Mouse (Mus musculus): ENCODE results near the gene Astn2. TPM values are rescaled to one million over a fixed set of nuclear protein-coding genes. Genes with fewer than 3 reads are reported as not detected.

Astn2 gene
- polyA plus RNA-seq, 1 experiment from 2014 or later, result 0.08 TPM

DNA sequence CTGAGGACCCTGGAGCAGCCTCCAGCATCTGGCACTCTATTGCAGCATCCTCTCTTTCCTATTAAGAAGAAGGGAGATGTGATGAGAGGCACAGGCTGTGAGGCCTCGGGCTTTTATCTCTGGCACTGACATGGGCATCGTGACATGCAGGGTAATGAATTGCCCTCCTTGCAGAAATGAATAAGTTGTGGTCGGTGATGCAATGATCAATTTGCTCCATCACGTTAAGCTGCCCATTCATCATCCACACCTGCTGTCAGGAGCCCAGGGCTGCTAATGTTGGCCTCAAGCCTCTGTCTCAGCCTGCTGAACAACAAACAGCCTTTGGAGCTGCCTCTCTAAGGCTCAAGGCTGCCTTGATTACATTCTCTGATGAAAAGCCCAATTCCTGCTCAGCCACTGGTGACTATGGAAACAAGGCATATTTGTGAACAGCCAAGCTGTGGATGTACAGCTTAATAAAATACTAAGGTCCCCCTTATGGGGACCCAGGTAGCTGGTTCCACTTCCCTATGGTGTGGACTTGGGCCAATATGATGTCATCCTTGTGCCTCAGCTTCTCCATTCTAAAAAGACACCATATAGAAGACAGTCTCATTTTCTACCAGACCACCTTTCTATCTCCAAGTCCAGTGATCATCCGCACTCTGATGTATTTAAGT lies 515.9 kb downstream of the Astn2 start:
- H3K9me3 ChIP-seq (ENCODE audit: control insufficient read depth, low read length), result no peaks in the 10 kb centered on the region
- ATAC-seq (ENCODE audit: low read depth), result no peak
- no peak overlapping the region for H3K27ac ChIP-seq (ENCODE audit: low read length)
- no peaks in the 10 kb centered on the region for H3K4me1 ChIP-seq (replicated peaks; ENCODE audit: control insufficient read depth, insufficient read depth, low read length)
- no peaks in the 10 kb centered on the region for H3K27me3 ChIP-seq (ENCODE audit: control insufficient read depth, insufficient read depth, low read depth, low read length)
- no peak overlapping the region for H3K9ac ChIP-seq (ENCODE audit: low read length)
- no peak overlapping the region for H3K4me3 ChIP-seq (ENCODE audit: low read length)
- no peak overlapping the region for H3K4me2 ChIP-seq (ENCODE audit: low read depth, low read length)
- H3K36me3 ChIP-seq (ENCODE audit: control insufficient read depth, insufficient read depth, low read length), result no peaks in the 10 kb centered on the region
- 38% methylated on average over 5 of the region's 5 CpGs for WGBS

GRCm38 (mm10) chr4:65886862-65887261 lies 517.5 kb downstream of the Astn2 start:
- no peak overlapping the region for H3K27ac ChIP-seq (ENCODE audit: low read length)
- no peak for ATAC-seq (ENCODE audit: low read depth)
- no peak overlapping the region for H3K9ac ChIP-seq (ENCODE audit: low read length)
- H3K4me1 ChIP-seq (replicated peaks; ENCODE audit: control insufficient read depth, insufficient read depth, low read length), result no peaks in the 10 kb centered on the region
- H3K4me2 ChIP-seq (ENCODE audit: low read depth, low read length), result no peak overlapping the region
- no peaks in the 10 kb centered on the region for H3K36me3 ChIP-seq (ENCODE audit: control insufficient read depth, insufficient read depth, low read length)
- WGBS, result 35% methylated on average over 1 of the region's 1 CpGs
- no peaks in the 10 kb centered on the region for H3K27me3 ChIP-seq (ENCODE audit: control insufficient read depth, insufficient read depth, low read depth, low read length)
- no peaks in the 10 kb centered on the region for H3K9me3 ChIP-seq (ENCODE audit: control insufficient read depth, low read length)
- no peak overlapping the region for H3K4me3 ChIP-seq (ENCODE audit: low read length)

GRCm38 (mm10) chr4:65885921-65886320 lies 518.5 kb downstream of the Astn2 start:
- Histone ChIP-seq H3K9me3 (ENCODE audit: control insufficient read depth, low read length) (no peaks in the 10 kb centered on the region), H3K9ac (ENCODE audit: low read length) (no peak overlapping the region), H3K27me3 (ENCODE audit: control insufficient read depth, insufficient read depth, low read depth, low read length) (no peaks in the 10 kb centered on the region), H3K4me2 (ENCODE audit: low read depth, low read length) (no peak overlapping the region), H3K4me3 (ENCODE audit: low read length) (no peak overlapping the region), H3K36me3 (ENCODE audit: control insufficient read depth, insufficient read depth, low read length) (no peaks in the 10 kb centered on the region), H3K4me1 (replicated peaks; ENCODE audit: control insufficient read depth, insufficient read depth, low read length) (no peaks in the 10 kb centered on the region), H3K27ac (ENCODE audit: low read length) (no peak overlapping the region)
- ATAC-seq (ENCODE audit: low read depth), result no peak
- WGBS, result 61% methylated on average over 3 of the region's 3 CpGs

DNA sequence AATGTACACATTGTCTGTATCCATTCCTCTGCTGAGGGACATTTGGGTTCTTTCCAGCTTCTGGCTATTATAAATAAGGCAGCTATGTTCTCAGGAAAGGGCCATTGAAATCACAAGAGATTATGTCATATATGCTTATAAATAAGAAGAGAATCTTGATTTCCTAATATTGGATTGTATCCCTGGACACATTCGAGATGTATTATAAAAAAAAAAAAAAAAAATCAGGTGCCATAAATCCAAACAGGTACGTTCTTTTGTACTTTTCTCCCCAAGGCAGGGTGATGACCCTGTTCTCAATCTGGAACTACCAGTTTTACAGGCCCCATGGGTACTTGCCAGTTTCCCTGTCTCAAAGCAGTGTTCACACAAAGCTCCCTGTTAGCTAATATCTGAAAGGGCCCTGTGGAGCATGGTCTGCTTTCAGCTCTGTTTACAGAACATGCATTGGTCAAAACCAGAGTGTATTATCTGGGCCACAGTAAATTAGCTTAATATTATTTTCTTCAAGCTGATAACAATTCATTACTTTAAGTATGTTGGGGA lies 530.1 kb downstream of the Astn2 start:
- no peak overlapping the region for H3K27ac ChIP-seq (ENCODE audit: low read length)
- 0 out of 2 replicates have a peak, but pooled peaks cover 2% of the 10 kb centered on the region for H3K4me1 ChIP-seq (replicated peaks; ENCODE audit: control insufficient read depth, insufficient read depth, low read length)
- 58% methylated on average over 2 of the region's 2 CpGs for WGBS
- no peak overlapping the region for H3K9ac ChIP-seq (ENCODE audit: low read length)
- no peaks in the 10 kb centered on the region for H3K27me3 ChIP-seq (ENCODE audit: control insufficient read depth, insufficient read depth, low read depth, low read length)
- no peaks in the 10 kb centered on the region for H3K36me3 ChIP-seq (ENCODE audit: control insufficient read depth, insufficient read depth, low read length)
- no peaks in the 10 kb centered on the region for H3K9me3 ChIP-seq (ENCODE audit: control insufficient read depth, low read length)
- ATAC-seq (ENCODE audit: low read depth), result peak; percentile 71; the same call in 1 of the 2 replicates
- H3K4me2 ChIP-seq (ENCODE audit: low read depth, low read length), result no peak overlapping the region
- no peak overlapping the region for H3K4me3 ChIP-seq (ENCODE audit: low read length)

DNA sequence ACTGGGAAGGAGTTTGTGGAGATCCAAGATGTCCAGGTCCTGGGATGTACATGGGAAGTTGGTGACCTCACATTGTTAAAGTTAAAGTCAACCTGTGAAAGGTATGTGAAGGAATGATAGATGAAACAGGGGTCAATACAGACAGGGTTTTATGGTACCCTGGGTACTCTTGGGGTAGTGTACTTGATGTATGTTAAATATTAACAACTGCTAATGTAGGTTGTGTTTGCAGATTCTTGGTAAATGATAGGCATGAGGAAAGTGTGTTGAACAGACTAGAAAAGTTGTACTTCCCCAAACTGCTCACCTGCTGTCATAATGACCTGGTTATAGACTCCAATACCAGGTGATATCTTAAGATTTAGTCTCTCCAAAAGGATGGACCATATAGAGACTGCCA lies 539.9 kb downstream of the Astn2 start:
- Histone ChIP-seq H3K4me2 (ENCODE audit: low read depth, low read length) (no peak overlapping the region), H3K36me3 (ENCODE audit: control insufficient read depth, insufficient read depth, low read length) (no peaks in the 10 kb centered on the region), H3K4me1 (replicated peaks; ENCODE audit: control insufficient read depth, insufficient read depth, low read length) (no peaks in the 10 kb centered on the region), H3K9ac (ENCODE audit: low read length) (no peak overlapping the region), H3K4me3 (ENCODE audit: low read length) (no peak overlapping the region), H3K27ac (ENCODE audit: low read length) (no peak overlapping the region), H3K27me3 (ENCODE audit: control insufficient read depth, insufficient read depth, low read depth, low read length) (no peaks in the 10 kb centered on the region), H3K9me3 (ENCODE audit: control insufficient read depth, low read length) (no peaks in the 10 kb centered on the region)
- ATAC-seq (ENCODE audit: low read depth), result no peak

DNA sequence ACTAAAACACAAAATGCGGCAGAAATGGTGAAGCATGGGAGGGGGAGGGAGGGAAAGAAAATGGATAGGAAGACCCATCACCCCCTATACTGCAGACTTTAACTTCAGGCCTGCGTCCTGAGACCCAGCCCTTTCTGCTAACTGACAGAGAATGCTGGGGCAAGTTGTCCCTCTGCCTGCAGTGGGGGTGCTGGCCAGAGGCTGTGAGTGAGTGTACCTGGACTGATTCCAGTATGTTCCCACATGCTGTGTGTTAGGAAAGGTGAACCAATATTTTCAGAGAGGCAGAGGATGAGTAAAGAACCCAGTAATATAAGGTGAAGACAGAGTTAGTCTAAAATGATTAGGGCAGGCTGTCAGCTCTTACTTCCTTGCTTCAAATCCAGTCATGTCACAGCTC lies 561.2 kb downstream of the Astn2 start:
- Histone ChIP-seq H3K27ac (ENCODE audit: low read length) (no peak overlapping the region), H3K4me1 (replicated peaks; ENCODE audit: control insufficient read depth, insufficient read depth, low read length) (no peaks in the 10 kb centered on the region), H3K4me2 (ENCODE audit: low read depth, low read length) (no peak overlapping the region), H3K9me3 (ENCODE audit: control insufficient read depth, low read length) (no peaks in the 10 kb centered on the region), H3K27me3 (ENCODE audit: control insufficient read depth, insufficient read depth, low read depth, low read length) (no peaks in the 10 kb centered on the region), H3K4me3 (ENCODE audit: low read length) (no peak overlapping the region), H3K36me3 (ENCODE audit: control insufficient read depth, insufficient read depth, low read length) (no peaks in the 10 kb centered on the region), H3K9ac (ENCODE audit: low read length) (no peak overlapping the region)
- WGBS, result 75% methylated on average over 2 of the region's 2 CpGs
- no peak for ATAC-seq (ENCODE audit: low read depth)

DNA sequence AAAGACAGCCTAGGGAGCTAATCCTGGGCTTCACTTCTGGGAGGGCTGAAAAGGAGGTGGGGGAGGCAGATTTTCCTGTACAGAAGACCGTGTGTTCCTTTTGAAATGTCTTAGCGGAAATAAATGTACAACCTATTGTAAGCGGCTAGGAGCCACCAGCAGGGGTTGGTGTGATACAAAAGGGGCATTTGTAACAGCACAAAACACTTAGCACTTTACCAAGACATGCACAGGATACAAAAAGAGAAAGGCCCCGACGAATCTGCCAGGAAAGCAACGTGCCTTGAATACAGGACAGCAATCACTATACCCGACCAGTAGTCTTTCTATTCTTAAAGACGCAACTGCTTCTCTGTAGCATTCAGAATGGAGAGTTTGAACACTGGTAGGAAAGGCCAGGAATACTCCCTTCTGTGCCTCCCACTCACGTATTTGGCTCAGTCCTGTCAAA lies 564.8 kb downstream of the Astn2 start:
- no peak overlapping the region for H3K4me2 ChIP-seq (ENCODE audit: low read depth, low read length)
- H3K9me3 ChIP-seq (ENCODE audit: control insufficient read depth, low read length), result no peaks in the 10 kb centered on the region
- no peak overlapping the region for H3K9ac ChIP-seq (ENCODE audit: low read length)
- ATAC-seq (ENCODE audit: low read depth), result no peak
- H3K27ac ChIP-seq (ENCODE audit: low read length), result no peak overlapping the region
- no peaks in the 10 kb centered on the region for H3K4me1 ChIP-seq (replicated peaks; ENCODE audit: control insufficient read depth, insufficient read depth, low read length)
- H3K27me3 ChIP-seq (ENCODE audit: control insufficient read depth, insufficient read depth, low read depth, low read length), result no peaks in the 10 kb centered on the region
- H3K36me3 ChIP-seq (ENCODE audit: control insufficient read depth, insufficient read depth, low read length), result no peaks in the 10 kb centered on the region
- WGBS, result 77% methylated on average over 9 of the region's 9 CpGs
- no peak overlapping the region for H3K4me3 ChIP-seq (ENCODE audit: low read length)

GRCm38 (mm10) chr4:65838781-65839180 lies 565.6 kb downstream of the Astn2 start:
- H3K27me3 ChIP-seq (ENCODE audit: control insufficient read depth, insufficient read depth, low read depth, low read length), result no peaks in the 10 kb centered on the region
- H3K4me3 ChIP-seq (ENCODE audit: low read length), result no peak overlapping the region
- no peak overlapping the region for H3K9ac ChIP-seq (ENCODE audit: low read length)
- H3K4me1 ChIP-seq (replicated peaks; ENCODE audit: control insufficient read depth, insufficient read depth, low read length), result no peaks in the 10 kb centered on the region
- no peak overlapping the region for H3K4me2 ChIP-seq (ENCODE audit: low read depth, low read length)
- no peak overlapping the region for H3K27ac ChIP-seq (ENCODE audit: low read length)
- 74% methylated on average over 4 of the region's 4 CpGs for WGBS
- no peaks in the 10 kb centered on the region for H3K36me3 ChIP-seq (ENCODE audit: control insufficient read depth, insufficient read depth, low read length)
- no peaks in the 10 kb centered on the region for H3K9me3 ChIP-seq (ENCODE audit: control insufficient read depth, low read length)
- no peak for ATAC-seq (ENCODE audit: low read depth)

DNA sequence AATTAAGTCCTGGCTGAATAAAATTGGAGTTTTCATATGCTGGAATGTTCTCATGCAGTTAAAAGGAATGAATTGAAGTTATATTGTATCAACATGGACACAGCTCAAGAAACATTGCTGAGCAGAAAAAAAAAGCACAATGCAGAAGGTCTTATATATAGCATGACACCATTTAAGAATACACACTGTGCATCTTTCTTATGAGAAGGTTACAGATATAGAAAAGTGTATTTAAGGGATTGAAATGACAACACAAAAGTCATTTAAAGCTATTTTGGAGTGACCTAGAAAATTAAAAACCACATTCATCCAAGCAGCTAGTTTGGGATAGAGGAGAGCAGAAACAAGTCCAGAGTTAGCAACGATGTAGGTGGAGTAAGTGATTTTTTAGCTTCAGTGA lies 571.4 kb downstream of the Astn2 start:
- ATAC-seq (ENCODE audit: low read depth), result no peak
- Histone ChIP-seq H3K9ac (ENCODE audit: low read length) (no peak overlapping the region), H3K36me3 (ENCODE audit: control insufficient read depth, insufficient read depth, low read length) (no peaks in the 10 kb centered on the region), H3K4me1 (replicated peaks; ENCODE audit: control insufficient read depth, insufficient read depth, low read length) (no peaks in the 10 kb centered on the region), H3K4me3 (ENCODE audit: low read length) (no peak overlapping the region), H3K27ac (ENCODE audit: low read length) (no peak overlapping the region), H3K27me3 (ENCODE audit: control insufficient read depth, insufficient read depth, low read depth, low read length) (no peaks in the 10 kb centered on the region), H3K4me2 (ENCODE audit: low read depth, low read length) (no peak overlapping the region), H3K9me3 (ENCODE audit: control insufficient read depth, low read length) (no peaks in the 10 kb centered on the region)
- 90% methylated on average over 1 of the region's 1 CpGs for WGBS

Measured in lung, embryonic 16.5 days (tissue).